In genomic region chr14:55386773-55387172, GRCm38 (mm10) we compare ENCODE assay signal across 8 mouse cellular contexts.
A peak's percentile ranks its signal among the peaks of the same experiment; 100 is the strongest.
DNase-seq lines count a peak whose midpoint lies in the region; ATAC-seq and TF ChIP-seq lines count a peak whose summit lies in the region.

No protein-coding gene starts in this region.

- H3K27ac ChIP-seq in kidney, adult 2 months (ENCODE audit: insufficient read depth, low read depth, low read length): no peak overlapping the region
- H3K27ac ChIP-seq in kidney, embryonic 15.5 days: no peak overlapping the region
- H3K27ac ChIP-seq in hindbrain, embryonic 14.5 days: no peak overlapping the region
- no peak overlapping the region for H3K27ac ChIP-seq in lung, postnatal 0 days (ENCODE audit: low read length)

- H3K4me1 ChIP-seq in kidney, adult 2 months (ENCODE audit: control insufficient read depth, insufficient read depth, low read length): no peaks in the 10 kb centered on the region
- H3K4me1 ChIP-seq in kidney, embryonic 15.5 days: peaks cover 9% of the 10 kb centered on the region
- no peaks in the 10 kb centered on the region for H3K4me1 ChIP-seq in hindbrain, embryonic 14.5 days (replicated peaks; ENCODE audit: control insufficient read depth, insufficient read depth, low read length)
- H3K4me1 ChIP-seq in lung, postnatal 0 days (ENCODE audit: insufficient read depth, low read depth, low read length): no peaks in the 10 kb centered on the region

- no peak overlapping the region for H3K9ac ChIP-seq in kidney, embryonic 15.5 days
- H3K9ac ChIP-seq in hindbrain, embryonic 14.5 days: no peak overlapping the region
- H3K9ac ChIP-seq in lung, postnatal 0 days (replicated peaks; ENCODE audit: low read depth): no peak overlapping the region

- ATAC-seq in kidney, embryonic 15.5 days (replicated peaks; ENCODE audit: low FRiP score): no peak
- no peak for ATAC-seq in hindbrain, embryonic 14.5 days (ENCODE audit: low FRiP score)
- no peak for ATAC-seq in lung, postnatal 0 days
- ATAC-seq in inflammation-experienced regulatory T-cells, adult 6 months: no peak

- H3K4me3 ChIP-seq in kidney, adult 2 months (ENCODE audit: insufficient read depth, low read depth, low read length): no peak overlapping the region
- H3K4me3 ChIP-seq in kidney, embryonic 15.5 days (replicated peaks): no peak overlapping the region
- no peak overlapping the region for H3K4me3 ChIP-seq in hindbrain, embryonic 14.5 days (replicated peaks; ENCODE audit: low read length)
- H3K4me3 ChIP-seq in lung, postnatal 0 days (ENCODE audit: low read depth, low read length): no peak overlapping the region

- 28% methylated on average over 6 of the region's 6 CpGs for WGBS in kidney, adult 2 months
- WGBS in kidney, embryonic 15.5 days: 24% methylated on average over 6 of the region's 6 CpGs
- WGBS in hindbrain, embryonic 14.5 days: 54% methylated on average over 6 of the region's 6 CpGs
- 46% methylated on average over 6 of the region's 6 CpGs for WGBS in lung, postnatal 0 days

- no peak overlapping the region; the same call in 1 of the 2 replicates for H3K4me2 ChIP-seq in kidney, embryonic 15.5 days
- no peak overlapping the region for H3K4me2 ChIP-seq in hindbrain, embryonic 14.5 days (replicated peaks)
- no peak overlapping the region for H3K4me2 ChIP-seq in lung, postnatal 0 days (replicated peaks; ENCODE audit: low read depth, low read length)

- TF ChIP-seq POLR2A in kidney, adult 2 months (IDR thresholded peaks at IDR 0.05; ENCODE audit: low read depth, low read length): no peak

- H3K9me3 ChIP-seq in kidney, embryonic 15.5 days (replicated peaks): no peaks in the 10 kb centered on the region
- H3K9me3 ChIP-seq in hindbrain, embryonic 14.5 days (ENCODE audit: control insufficient read depth, low read length): no peaks in the 10 kb centered on the region
- H3K9me3 ChIP-seq in lung, postnatal 0 days (ENCODE audit: low read length): no peaks in the 10 kb centered on the region

- no peak for TF ChIP-seq EP300 in lung, postnatal 0 days (IDR thresholded peaks at IDR 0.05)

- TF ChIP-seq CTCF in kidney, adult 2 months (conservative IDR thresholded peaks at IDR 0.05; ENCODE audit: insufficient read depth, insufficient read length, low read depth, low read length): no peak
- no peak for TF ChIP-seq CTCF in lung, postnatal 0 days (IDR thresholded peaks at IDR 0.05)

- H3K27me3 ChIP-seq in kidney, adult 2 months (replicated peaks; ENCODE audit: control insufficient read depth, insufficient read depth, low read length): no peaks in the 10 kb centered on the region
- no peaks in the 10 kb centered on the region for H3K27me3 ChIP-seq in kidney, embryonic 15.5 days
- no peaks in the 10 kb centered on the region for H3K27me3 ChIP-seq in hindbrain, embryonic 14.5 days (ENCODE audit: control insufficient read depth, insufficient read depth, low read length)
- no peaks in the 10 kb centered on the region for H3K27me3 ChIP-seq in lung, postnatal 0 days (replicated peaks; ENCODE audit: insufficient read depth, low read length)

- H3K36me3 ChIP-seq in kidney, adult 2 months (ENCODE audit: control insufficient read depth, insufficient read depth, low read length): no peaks in the 10 kb centered on the region
- H3K36me3 ChIP-seq in kidney, embryonic 15.5 days: no peaks in the 10 kb centered on the region
- no peaks in the 10 kb centered on the region for H3K36me3 ChIP-seq in hindbrain, embryonic 14.5 days (replicated peaks; ENCODE audit: control insufficient read depth, insufficient read depth)
- no peaks in the 10 kb centered on the region for H3K36me3 ChIP-seq in lung, postnatal 0 days (ENCODE audit: insufficient read depth, low read length)

- peak; percentile 2 for DNase-seq in kidney, adult 2 months
- peak; percentile 85 for DNase-seq in brain, adult 2 months (ENCODE audit: low read depth, low spot score)
- peak; percentile 17 to 63 for DNase-seq in frontal cortex, adult 2 months (ENCODE audit: extremely low spot score in 1 of 2, low spot score in 1 of 2)
- peak; percentile 28 for DNase-seq in hindbrain, embryonic 14.5 days (ENCODE audit: low spot score)
- peak; percentile 10 for DNase-seq in lung, postnatal 0 days (ENCODE audit: low spot score)
- DNase-seq in adrenal gland, postnatal 4 days (ENCODE audit: low spot score in 2 of 2): no peak

Comparison
In these comparisons a context has a peak if more than half of its experiments do, and no peak if none do; other contexts are left out.
1. DNase-seq: peak in kidney, adult 2 months (single experiment), brain, adult 2 months (single experiment), frontal cortex, adult 2 months (2 of 2), hindbrain, embryonic 14.5 days (single experiment) and lung, postnatal 0 days (single experiment); none in adrenal gland, postnatal 4 days (0 of 2).